Mouse (Mus musculus) liver, postnatal 0 days (tissue): ENCODE measurements around the gene Trmt44. TPM values are rescaled to one million over a fixed set of nuclear protein-coding genes. Genes with fewer than 3 reads are reported as not detected.

ENCODE experiments used
- ATAC-seq: fragments of 200-750 bp; cut with Nextera tagmentation; 2 replicates; pipeline ENCODE4 v1.8.0; 2017; ENCODE audit warnings: mild to moderate bottlenecking, moderate library complexity
- DNase-seq: peaks from one replicate; pipeline ENCODE4 v3.0.0-alpha.2; 2016
- H3K27ac ChIP-seq: fragments of 300-500 bp; sonication (generic); 2 replicates; pipeline ENCODE4 v1.5.1; 2014; ENCODE audit warnings: antibody characterized with exemption, moderate library complexity, mild to moderate bottlenecking, low read depth
- H3K27me3 ChIP-seq: fragments of 300-500 bp; sonication (generic); 2 replicates; pipeline ENCODE4 v1.6.1; 2014; ENCODE audit warnings: low read length, control low read depth, mixed read lengths; ENCODE audit not compliant: insufficient read depth
- H3K36me3 ChIP-seq: fragments of 300-500 bp; sonication (generic); replicated peaks from 2 replicates; pipeline ENCODE4 v1.6.1; 2014; ENCODE audit warnings: mild to moderate bottlenecking, control low read depth, low read length, moderate library complexity, mixed read lengths; ENCODE audit not compliant: insufficient read depth
- H3K4me1 ChIP-seq: fragments of 300-500 bp; sonication (generic); 2 replicates; pipeline ENCODE4 v1.6.1; 2014; ENCODE audit warnings: antibody characterized with exemption, mild to moderate bottlenecking, control low read depth; ENCODE audit not compliant: insufficient read depth
- H3K4me2 ChIP-seq: fragments of 300-500 bp; sonication (generic); 2 replicates; pipeline ENCODE4 v1.6.1; 2014; ENCODE audit warnings: low read depth, mild to moderate bottlenecking, low read length, moderate library complexity, mixed read lengths
- H3K4me3 ChIP-seq: fragments of 300-500 bp; sonication (generic); 2 replicates; pipeline ENCODE4 v1.5.1; 2014; ENCODE audit warnings: low read depth, low read length
- H3K9ac ChIP-seq: fragments of 300-500 bp; sonication (generic); replicated peaks from 2 replicates; pipeline ENCODE4 v1.6.1; 2014; ENCODE audit warnings: mild to moderate bottlenecking, moderate library complexity
- H3K9me3 ChIP-seq: fragments of 300-500 bp; sonication (generic); 2 replicates; pipeline ENCODE4 v1.6.1; 2016; ENCODE audit warnings: mild to moderate bottlenecking, control low read depth, low read length, mixed read lengths
- CTCF ChIP-seq: sonication (generic); IDR thresholded peaks from 2 replicates; pipeline ENCODE4 v1.5.1; 2016; ENCODE audit warnings: antibody characterized with exemption, low read depth
- EP300 ChIP-seq: IDR thresholded peaks from 2 replicates; pipeline ENCODE4 v1.6.1; 2016; ENCODE audit warnings: antibody characterized with exemption, low read depth, mild to moderate bottlenecking
- WGBS: fragments of 180-500 bp; shearing (Covaris S2); extraction: QIAGEN DNeasy Blood & Tissue Kit; methylation state at CpG from one replicate; pipeline ENCODE4 v1.1.7; 2014; ENCODE audit not compliant: insufficient replicate concordance; 5-methylcytosine and 5-hydroxymethylcytosine counted together
- polyA plus RNA-seq: library from polyadenylated mRNA; unstranded; fragments of >200 nt; fragmentation: Nextera tagmentation; extraction: Ambion mirVana; gene quantifications from 2 replicates; pipeline ENCODE4 v1.2.1, GENCODE M21; 2015

Trmt44 gene
- polyA plus RNA-seq, 1 experiment from 2014 or later = 1.7 TPM

DNA sequence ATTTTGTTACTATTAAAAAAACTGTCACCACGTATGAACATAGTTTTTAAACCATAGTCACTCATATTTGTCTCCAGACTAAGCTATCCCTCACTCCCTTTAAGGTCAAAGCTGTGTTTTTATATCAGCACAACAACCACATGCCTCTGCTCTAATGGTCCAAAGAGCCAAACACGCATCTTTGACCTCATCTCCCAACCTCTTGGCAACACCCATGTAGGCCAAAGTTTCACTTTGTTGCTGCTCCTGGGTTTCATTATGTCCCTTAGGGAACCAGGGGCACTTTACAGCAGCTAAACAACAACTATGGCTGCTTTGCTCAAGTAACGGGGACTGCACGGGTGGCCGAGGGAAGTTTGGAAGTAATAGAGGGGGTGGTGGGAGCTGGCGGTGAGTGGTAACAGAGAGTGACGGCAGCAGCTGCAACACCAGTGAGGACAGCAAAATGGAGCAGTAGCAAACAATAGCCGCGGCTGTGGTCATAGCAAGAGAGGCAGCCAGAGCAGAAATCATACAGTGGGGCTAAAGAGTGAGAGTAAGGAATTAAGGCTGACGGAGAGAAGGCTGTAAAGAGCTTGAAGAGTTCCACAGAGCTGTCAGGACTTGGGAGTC lies 1.6 kb upstream of the Trmt44 start:
- DNase-seq (no peak), ATAC-seq (no peak)
- no peak overlapping the region for H3K27ac ChIP-seq
- peaks cover 14% of the 10 kb centered on the region; the same call in 1 of the 2 replicates for H3K36me3 ChIP-seq
- no peaks in the 10 kb centered on the region for H3K9me3 ChIP-seq
- peaks cover 12% of the 10 kb centered on the region for H3K4me1 ChIP-seq
- no peak overlapping the region for H3K9ac ChIP-seq
- TF ChIP-seq CTCF (no peak), EP300 (no peak)
- no peaks in the 10 kb centered on the region for H3K27me3 ChIP-seq
- no peak overlapping the region for H3K4me2 ChIP-seq
- WGBS = 87% methylated on average over 10 of the region's 10 CpGs
- no peak overlapping the region for H3K4me3 ChIP-seq

DNA sequence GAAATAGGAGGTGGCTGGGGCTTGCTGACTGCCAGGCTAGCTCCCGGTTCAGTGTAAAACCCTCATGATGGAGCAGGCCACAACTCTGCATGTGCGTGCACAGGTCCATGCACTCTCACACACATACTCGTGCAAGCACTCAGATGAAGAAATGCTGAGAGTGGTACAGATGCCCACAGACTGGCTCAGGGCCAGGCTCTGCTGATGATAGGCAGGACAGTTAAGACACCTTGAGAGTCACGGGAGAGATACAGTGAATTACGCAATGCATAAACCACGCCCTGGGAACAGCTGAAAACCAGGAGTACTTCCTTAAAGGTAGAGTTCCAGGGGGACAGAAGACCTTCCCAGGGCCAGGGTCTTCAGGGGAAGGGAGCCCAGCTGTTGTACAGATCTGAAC lies 3.3 kb downstream of the Trmt44 start:
- Histone ChIP-seq H3K27ac (no peak overlapping the region), H3K4me2 (no peak overlapping the region), H3K9ac (no peak overlapping the region), H3K9me3 (no peaks in the 10 kb centered on the region), H3K4me3 (no peak overlapping the region), H3K36me3 (peaks cover 53% of the 10 kb centered on the region), H3K27me3 (no peaks in the 10 kb centered on the region), H3K4me1 (peaks cover 12% of the 10 kb centered on the region)
- 76% methylated on average over 6 of the region's 6 CpGs for WGBS
- no peak for TF ChIP-seq EP300
- no peak for ATAC-seq
- DNase-seq = no peak

DNA sequence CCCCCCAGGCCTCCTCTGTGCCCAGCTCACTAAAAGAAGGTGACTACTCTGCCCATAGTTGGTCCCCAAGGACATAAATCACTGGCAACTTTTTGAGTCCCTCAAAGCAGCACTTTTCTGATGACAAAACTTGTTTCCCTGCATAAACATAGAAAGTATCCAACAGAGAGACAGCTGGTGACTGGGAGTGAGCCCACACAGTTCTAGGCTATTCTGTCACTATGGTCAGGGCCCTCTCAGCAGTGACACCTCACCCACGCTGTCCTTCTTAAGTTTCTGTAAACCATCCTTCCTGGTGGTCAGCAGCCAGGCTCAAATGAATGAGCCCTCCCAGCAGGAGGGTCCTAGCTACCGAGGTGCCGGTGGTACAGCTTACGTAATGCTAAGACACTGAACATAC lies 8.2 kb downstream of the Trmt44 start:
- Histone ChIP-seq H3K27me3 (no peaks in the 10 kb centered on the region), H3K27ac (no peak overlapping the region), H3K9me3 (no peaks in the 10 kb centered on the region), H3K4me2 (no peak overlapping the region), H3K4me3 (no peak overlapping the region), H3K9ac (no peak overlapping the region), H3K4me1 (no peaks in the 10 kb centered on the region), H3K36me3 (peaks cover 86% of the 10 kb centered on the region)
- no peak for ATAC-seq
- TF ChIP-seq CTCF = no peak
- no peak for TF ChIP-seq EP300
- WGBS = 75% methylated on average over 4 of the region's 4 CpGs
- no peak for DNase-seq

DNA sequence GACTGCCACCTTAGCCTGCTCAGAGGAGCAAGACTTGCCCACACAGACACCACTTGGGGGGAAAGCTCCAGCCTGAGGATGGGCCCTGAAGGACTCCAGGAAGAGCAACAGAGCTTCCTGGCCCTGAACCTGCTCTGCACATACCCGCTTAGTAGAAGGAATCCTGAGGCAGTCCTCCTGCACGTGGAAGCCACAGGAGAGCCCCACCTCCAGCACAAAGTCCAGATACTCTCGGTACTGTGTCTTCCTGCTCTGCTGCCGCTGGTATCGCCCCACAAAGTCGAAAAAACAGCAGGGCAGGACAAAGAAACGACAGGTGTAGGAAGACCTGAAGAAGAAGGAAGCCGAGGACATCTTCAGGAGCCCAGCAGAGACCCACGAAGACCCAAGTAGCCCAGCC lies 9.7 kb downstream of the Trmt44 start:
- no peak overlapping the region for H3K4me2 ChIP-seq
- H3K4me3 ChIP-seq = no peak overlapping the region
- H3K9me3 ChIP-seq = no peaks in the 10 kb centered on the region
- no peak overlapping the region for H3K27ac ChIP-seq
- peaks cover 81% of the 10 kb centered on the region for H3K36me3 ChIP-seq
- WGBS = 69% methylated on average over 9 of the region's 9 CpGs
- H3K9ac ChIP-seq = no peak overlapping the region
- no peak for ATAC-seq
- DNase-seq = no peak
- no peaks in the 10 kb centered on the region for H3K27me3 ChIP-seq
- TF ChIP-seq CTCF (no peak), EP300 (no peak)
- no peaks in the 10 kb centered on the region for H3K4me1 ChIP-seq

DNA sequence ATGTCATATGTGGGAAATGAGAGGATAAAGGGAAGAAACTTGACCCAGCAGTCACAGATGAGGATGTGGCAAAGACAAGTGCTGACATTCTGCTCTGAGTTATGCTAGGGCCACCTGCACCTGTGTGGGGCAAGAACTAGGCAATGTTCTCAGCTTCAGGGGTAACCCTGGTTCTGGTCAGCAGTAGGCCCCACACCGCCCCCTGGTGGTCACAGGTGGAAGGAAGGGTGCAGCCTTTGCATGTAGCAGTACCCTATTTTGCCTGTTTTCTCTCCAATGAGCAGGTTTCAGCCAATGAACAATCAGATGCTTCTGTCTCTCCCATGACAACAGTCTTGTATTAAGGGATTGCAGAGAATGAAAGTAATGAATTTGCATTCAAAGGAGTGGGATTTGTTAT lies 11.4 kb downstream of the Trmt44 start:
- 4% methylated on average over 1 of the region's 1 CpGs for whole genome bisulfite sequencing
- Histone ChIP-seq H3K4me3 (no peak overlapping the region), H3K4me1 (no peaks in the 10 kb centered on the region), H3K9me3 (no peaks in the 10 kb centered on the region), H3K4me2 (no peak overlapping the region), H3K36me3 (peaks cover 73% of the 10 kb centered on the region), H3K27me3 (no peaks in the 10 kb centered on the region), H3K9ac (no peak overlapping the region), H3K27ac (no peak overlapping the region)
- peak; percentile 58; the same call in 1 of the 2 replicates for ATAC-seq
- peak; percentile 85 for DNase-seq
- TF ChIP-seq CTCF = peak; percentile 97
- TF ChIP-seq EP300 = no peak

DNA sequence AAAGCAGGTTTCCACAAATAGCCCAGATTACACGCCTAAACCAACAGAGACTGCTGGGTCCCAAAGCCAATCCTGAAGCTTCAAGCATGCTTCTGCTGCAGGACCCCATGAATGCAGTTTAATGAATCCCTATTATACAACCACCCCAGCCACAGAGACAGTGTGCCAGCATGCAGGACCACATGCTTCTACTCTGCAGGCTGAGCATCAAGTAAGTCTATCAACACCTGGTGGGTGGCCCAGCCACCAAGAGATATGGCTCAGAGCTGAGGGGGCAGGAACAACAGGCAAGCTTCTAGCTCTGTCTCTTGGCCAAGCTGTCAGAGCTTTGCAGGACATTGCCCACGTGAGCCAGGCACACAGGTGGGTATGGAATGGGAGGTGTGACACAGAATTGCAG lies 12.3 kb downstream of the Trmt44 start:
- no peaks in the 10 kb centered on the region for H3K9me3 ChIP-seq
- H3K36me3 ChIP-seq = peaks cover 69% of the 10 kb centered on the region
- no peak overlapping the region for H3K4me3 ChIP-seq
- no peak for TF ChIP-seq EP300
- no peak for TF ChIP-seq CTCF
- ATAC-seq (no peak), DNase-seq (no peak)
- no peak overlapping the region for H3K9ac ChIP-seq
- H3K4me2 ChIP-seq = no peak overlapping the region
- H3K27me3 ChIP-seq = no peaks in the 10 kb centered on the region
- 89% methylated on average over 2 of the region's 2 CpGs for WGBS
- no peaks in the 10 kb centered on the region for H3K4me1 ChIP-seq
- H3K27ac ChIP-seq = no peak overlapping the region

DNA sequence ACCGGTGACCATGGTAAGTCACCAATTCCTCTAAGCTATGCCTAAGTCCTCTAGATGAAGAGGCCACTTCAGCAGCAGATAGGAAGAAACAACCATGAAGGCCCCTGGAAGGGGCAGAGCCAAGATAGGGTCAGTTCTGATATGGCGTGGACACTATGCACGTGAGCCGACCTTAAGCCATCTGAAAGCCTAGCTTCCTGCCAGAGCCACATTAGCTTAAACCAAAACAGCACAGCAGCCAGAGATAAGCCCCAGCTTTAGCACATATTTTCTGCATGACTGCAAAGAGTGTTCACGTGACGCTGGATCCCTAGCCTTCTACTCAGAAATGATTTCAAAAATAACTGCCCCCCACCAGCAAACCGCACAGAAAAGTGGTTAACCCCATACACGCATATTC lies 15.4 kb downstream of the Trmt44 start:
- 66% methylated on average over 8 of the region's 8 CpGs for WGBS
- no peak for DNase-seq
- Histone ChIP-seq H3K4me1 (no peaks in the 10 kb centered on the region), H3K27ac (0 out of 2 replicates have a peak overlapping the region, but pooled peaks have one; percentile 6), H3K4me2 (no peak overlapping the region), H3K27me3 (no peaks in the 10 kb centered on the region), H3K36me3 (peaks cover 50% of the 10 kb centered on the region), H3K4me3 (no peak overlapping the region), H3K9me3 (no peaks in the 10 kb centered on the region), H3K9ac (no peak overlapping the region)
- no peak for ATAC-seq
- no peak for TF ChIP-seq EP300
- TF ChIP-seq CTCF = no peak
